Mouse (Mus musculus): ENCODE data around the gene Bag3. TPM values are rescaled to one million over a fixed set of nuclear protein-coding genes. Genes with fewer than 3 reads are reported as not detected.

Bag3 gene
- total RNA-seq (2021) = 100 to 1,000 TPM; 157 to 160 TPM

- intact Hi-C loops (cut with DNase I) = loop anchor here (5.0 kb wide), 1 partner anchor 89 kb away; the partner anchor contains the start of gene Inpp5f
- peak; percentile 99 for DNase-seq
Measured at GRCm38 (mm10) chr7:128523349-128523961, at the start of gene Bag3. TSS of gene Bag3 (plus strand) at chr7:128523616.

DNA sequence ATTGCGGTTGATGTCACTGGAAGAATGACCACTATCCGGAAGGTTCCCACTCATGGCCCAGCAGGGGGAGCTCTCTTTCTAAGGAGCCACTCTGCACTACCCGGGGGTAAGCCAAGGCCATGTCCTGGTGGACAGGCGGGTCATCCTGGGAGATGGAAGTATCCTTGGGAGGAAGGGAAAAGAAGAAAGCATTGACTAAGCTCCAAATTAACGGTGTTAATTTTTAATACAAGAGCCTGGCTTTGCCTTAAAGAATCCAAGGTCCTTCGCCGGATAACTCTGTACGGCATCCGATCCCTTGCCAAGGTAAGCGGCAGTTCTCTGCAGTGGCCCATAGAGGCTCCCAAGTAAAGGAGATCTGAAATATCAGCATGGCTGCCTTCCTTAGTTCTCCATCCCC, 49.1 kb upstream of the Bag3 start:
- DNase-seq = peak; percentile 84 to 89
- intact Hi-C loops (cut with DNase I) = loop anchor here (1.0 to 5.0 kb wide), 3 partner anchors 46 to 216 kb away; no protein-coding TSS in a partner anchor

DNA sequence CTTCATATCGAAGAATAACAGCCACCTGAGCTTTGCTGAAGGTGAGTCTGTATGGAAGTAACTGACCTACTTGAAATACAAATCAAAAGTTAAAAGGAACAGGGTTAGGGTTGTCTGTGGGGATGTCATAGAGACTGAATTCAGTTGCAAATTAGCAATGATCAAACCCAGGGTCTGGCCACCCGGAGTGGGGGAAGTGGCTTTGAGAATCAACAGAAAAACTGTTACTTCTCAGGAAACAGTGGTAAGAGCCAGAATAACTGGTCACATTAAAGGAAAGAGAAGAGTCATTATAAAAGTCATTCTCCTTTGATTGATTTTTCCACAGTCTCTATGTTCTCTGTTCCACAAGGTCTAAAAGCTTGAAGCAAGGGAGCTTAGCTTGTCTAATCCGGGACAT, 34.4 kb upstream of the Bag3 start:
- intact Hi-C loops (cut with DNase I) = no loop called here
- no peak for DNase-seq

GRCm38 (mm10) chr7:128494546-128494945, 28.9 kb upstream of the Bag3 start:
- intact Hi-C loops (cut with DNase I) = no loop called here
- no peak for DNase-seq

- DNase-seq = peak; percentile 25 to 45
- intact Hi-C loops (cut with DNase I) = no loop called here
Measured at GRCm38 (mm10) chr7:128499801-128500200, 23.6 kb upstream of the Bag3 start.

GRCm38 (mm10) chr7:128504091-128504490, 19.3 kb upstream of the Bag3 start:
- intact Hi-C loops (cut with DNase I) = no loop called here

DNA sequence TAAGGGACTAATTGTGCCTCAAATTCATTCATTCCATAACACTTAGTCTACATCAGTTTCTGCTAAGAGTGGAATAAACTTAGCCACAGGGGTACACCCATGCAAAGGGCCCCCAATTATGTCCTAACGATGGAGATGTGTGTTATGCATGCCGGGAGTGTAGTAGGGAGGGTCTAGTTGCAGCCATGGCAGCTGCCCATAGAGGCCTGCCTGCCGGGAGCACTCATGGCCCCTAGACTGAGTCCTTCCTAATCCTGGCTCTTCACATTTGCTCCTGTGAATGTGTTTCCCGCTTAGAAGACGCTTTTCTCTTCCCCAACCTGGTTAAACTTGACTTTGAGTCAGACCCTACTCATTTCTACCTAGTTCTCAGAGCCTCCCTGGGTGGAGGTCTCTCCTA, 11.5 kb upstream of the Bag3 start:
- intact Hi-C loops (cut with DNase I) = no loop called here
- DNase-seq = no peak

More at GRCm38 (mm10) chr7:128504091-128504490, 19.3 kb upstream of the Bag3 start:
- no peak for DNase-seq

DNA sequence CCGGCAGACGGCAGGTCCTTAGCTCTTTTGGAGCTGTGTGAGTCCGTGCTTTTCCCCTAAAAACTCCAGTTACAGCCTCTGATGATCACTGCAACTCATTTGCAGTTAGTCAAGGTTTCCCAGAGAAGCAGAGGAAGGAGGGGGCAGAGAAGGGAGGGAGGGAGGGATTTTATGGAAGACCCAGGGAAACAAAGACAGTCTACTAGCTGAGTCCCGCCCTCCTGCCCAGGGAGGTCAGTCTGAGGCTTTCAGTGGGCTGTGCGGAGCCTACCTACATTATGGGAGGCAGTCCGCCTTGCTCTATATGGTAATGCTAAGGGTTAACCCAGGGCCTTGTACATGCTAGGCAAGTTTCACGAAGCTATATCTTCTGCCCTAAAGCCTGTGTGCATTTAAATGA, 9.9 kb upstream of the Bag3 start:
- DNase-seq = no peak
- intact Hi-C loops (cut with DNase I) = no loop called here

- no peak for DNase-seq
- intact Hi-C loops (cut with DNase I) = no loop called here
Measured at GRCm38 (mm10) chr7:128514341-128514740, 9.1 kb upstream of the Bag3 start.

DNA sequence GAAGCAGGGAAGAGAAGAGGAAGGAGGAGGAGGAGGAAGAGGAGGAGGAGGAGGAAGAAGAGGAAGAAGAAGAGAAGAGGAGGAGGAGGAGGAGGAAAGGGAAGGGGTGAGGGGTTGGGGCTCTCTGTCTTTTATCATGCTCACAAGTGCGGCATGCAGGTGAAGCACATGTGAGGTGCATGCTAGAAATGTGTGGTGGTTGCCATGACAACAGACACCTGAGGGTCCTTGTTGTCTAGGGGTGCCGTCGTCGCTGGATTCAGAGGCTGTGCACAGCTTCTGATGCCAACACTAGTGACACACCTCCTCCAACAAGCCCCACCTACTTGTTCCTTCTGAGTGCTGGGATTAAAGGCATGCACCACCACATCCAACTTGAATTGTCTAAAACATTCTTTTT, 7.1 kb upstream of the Bag3 start:
- intact Hi-C loops (cut with DNase I) = no loop called here
- no peak for DNase-seq

GRCm38 (mm10) chr7:128519316-128520050, 3.9 kb upstream of the Bag3 start:
- intact Hi-C loops (cut with DNase I) = loop anchor here (2.0 to 5.0 kb wide), 2 partner anchors 45 to 93 kb away; partner anchors contain the start of gene Inpp5f

DNA sequence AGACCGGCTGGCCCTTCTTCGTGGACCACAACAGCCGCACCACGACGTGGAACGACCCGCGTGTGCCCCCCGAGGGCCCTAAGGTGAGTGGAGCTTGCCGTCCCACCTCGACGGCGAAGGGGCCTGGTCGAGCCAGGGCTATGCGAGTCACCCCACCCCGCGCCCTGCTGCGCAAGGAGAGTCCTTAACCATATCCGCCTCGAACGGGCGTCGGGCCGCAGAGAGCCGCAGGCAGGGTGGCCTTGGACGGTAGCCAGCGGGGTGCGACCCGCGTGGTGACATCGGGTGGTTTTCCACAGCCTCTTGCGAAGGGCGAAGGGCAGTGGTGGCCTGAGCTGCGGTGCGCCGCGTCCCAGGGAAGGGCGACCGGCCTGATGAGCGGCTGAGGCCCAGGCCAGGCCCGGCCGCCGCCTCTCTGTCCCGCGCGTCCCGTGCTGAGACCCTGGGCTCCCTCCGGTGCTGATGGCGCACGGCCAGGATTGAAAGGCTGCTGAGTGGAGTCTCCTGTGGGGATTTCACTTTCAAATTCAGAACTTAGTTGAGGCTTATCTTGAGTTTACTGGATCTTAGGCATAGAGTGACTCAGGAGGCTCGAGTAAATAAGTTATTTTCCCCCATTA, 656 bp downstream of the Bag3 start:
- intact Hi-C loops (cut with DNase I) = loop anchor here (2.0 to 5.0 kb wide), 2 partner anchors 15 to 88 kb away; partner anchors contain the start of gene Inpp5f
- DNase-seq = peak; percentile 88 to 89

More at GRCm38 (mm10) chr7:128519316-128520050, 3.9 kb upstream of the Bag3 start:
- peak in 1 of 2 experiments; percentile 24 for DNase-seq

- intact Hi-C loops (cut with DNase I) = loop anchor here (2.0 to 5.0 kb wide), 2 partner anchors 14 to 88 kb away; partner anchors contain the start of gene Inpp5f
- DNase-seq = peak; percentile 26 to 27
Measured at GRCm38 (mm10) chr7:128524641-128525040, 1.2 kb downstream of the Bag3 start.

GRCm38 (mm10) chr7:128526611-128527010, 3.2 kb downstream of the Bag3 start:
- peak; percentile 36 to 37 for DNase-seq
- intact Hi-C loops (cut with DNase I) = no loop called here

DNA sequence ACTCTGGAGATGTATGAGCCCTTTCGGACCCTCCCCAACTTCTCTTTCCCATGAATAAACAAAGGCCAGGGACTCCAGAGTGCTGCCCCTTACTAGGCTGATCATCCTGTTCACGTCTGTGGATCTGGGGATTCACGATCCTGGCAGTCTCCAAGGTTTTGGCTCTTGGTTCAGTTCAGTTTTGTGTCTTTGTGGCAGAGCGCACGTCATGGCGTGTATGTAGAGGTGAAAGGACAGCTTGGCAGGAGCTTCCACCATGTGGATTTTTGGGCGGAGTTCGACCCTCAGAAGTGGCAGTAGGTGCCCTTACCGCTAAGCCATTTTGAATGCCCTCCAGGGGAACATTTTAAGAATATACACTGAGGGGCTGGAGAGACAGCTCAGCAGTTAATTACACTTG, 5.2 kb downstream of the Bag3 start:
- intact Hi-C loops (cut with DNase I) = no loop called here
- DNase-seq = peak; percentile 19 to 20

DNA sequence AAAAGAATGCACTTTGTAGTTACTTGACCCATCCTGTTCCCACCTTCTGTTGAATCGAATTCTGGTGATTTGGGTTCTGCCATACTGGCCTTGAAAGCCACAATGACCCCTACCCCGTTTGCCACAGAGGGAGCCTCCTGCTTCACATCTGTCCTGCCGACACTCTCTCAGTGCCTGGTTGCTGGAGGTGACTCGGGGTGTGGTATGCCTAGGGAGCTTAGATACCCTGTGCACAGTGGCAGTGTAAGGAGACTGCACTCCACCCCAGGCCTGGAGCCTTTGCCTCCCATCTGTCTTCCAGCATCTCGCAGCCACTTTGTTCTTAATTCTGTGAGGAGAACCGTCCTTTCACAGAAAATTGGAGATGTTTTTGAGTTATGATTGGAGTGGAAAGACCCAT, 5.7 kb downstream of the Bag3 start:
- intact Hi-C loops (cut with DNase I) = no loop called here
- DNase-seq = peak; percentile 41 to 42

DNA sequence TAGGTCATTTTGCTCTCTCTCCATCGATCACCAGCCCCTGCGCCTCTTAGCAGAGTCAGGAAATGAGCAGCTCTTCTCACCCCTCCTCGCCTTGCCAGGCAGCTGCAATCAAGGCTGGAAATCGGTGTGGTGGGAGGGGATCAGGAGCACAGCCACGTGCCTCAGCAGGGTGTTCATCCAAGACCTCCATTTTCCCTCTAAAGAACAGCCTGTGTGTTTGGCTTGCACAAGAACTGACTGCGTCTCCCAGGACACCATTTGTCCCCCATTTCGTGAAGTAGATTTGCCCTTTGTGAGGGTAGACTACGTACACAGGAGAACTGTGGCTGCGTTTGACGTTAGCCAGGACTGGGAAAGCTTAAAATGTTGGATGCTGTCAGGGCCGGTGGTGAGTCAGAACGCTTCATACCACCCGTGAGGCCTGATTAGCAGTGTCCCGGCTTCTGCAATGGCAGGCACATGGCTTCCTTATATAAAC, 6.2 kb downstream of the Bag3 start:
- intact Hi-C loops (cut with DNase I) = no loop called here
- peak; percentile 62 to 74 for DNase-seq

- DNase-seq = peak; percentile 54 to 63
- intact Hi-C loops (cut with DNase I) = no loop called here
Measured at GRCm38 (mm10) chr7:128531031-128531430, 7.6 kb downstream of the Bag3 start.

- peak; percentile 80 to 83 for DNase-seq
Measured at GRCm38 (mm10) chr7:128531929-128532328, 8.5 kb downstream of the Bag3 start.

DNA sequence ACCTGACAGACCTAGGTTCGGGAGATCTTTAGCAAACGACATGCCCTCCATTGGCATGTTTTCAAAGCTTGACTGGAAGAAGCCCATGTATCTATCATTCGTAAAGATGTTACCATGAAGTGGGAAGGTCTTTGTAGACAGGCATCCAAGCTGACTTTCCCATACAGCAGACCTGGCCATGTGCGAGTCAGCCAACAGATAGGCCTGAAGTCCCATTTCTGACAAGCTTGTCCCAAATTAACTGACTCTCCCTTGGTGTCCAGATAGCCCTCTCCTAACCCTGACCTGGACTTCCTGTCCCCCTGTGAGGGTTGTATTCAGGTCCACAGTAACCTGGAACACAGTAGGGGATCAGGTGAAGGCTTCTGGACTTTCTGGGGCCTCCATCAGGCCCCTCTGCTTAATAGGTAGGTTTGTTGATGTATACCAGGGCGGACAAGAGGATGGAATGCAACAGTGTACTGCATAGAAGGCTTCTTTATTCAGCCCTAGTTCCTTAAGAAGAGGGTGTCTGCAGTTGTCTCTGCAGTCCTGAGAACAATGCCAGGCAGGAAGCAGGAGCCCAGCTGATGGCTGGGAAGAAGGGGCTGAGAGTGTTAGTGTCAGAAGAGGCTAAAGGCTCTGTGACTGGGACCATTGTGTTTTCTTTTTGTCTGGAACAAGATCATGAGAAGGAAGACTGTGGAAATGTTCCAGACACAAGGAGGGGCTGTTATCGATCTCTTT, 9.2 kb downstream of the Bag3 start:
- intact Hi-C loops (cut with DNase I) = no loop called here
- peak; percentile 26 to 29 for DNase-seq

More at GRCm38 (mm10) chr7:128531929-128532328, 8.5 kb downstream of the Bag3 start:
- intact Hi-C loops (cut with DNase I) = no loop called here
